Mouse (Mus musculus): ENCODE data around the gene Fbxl8.

DNA sequence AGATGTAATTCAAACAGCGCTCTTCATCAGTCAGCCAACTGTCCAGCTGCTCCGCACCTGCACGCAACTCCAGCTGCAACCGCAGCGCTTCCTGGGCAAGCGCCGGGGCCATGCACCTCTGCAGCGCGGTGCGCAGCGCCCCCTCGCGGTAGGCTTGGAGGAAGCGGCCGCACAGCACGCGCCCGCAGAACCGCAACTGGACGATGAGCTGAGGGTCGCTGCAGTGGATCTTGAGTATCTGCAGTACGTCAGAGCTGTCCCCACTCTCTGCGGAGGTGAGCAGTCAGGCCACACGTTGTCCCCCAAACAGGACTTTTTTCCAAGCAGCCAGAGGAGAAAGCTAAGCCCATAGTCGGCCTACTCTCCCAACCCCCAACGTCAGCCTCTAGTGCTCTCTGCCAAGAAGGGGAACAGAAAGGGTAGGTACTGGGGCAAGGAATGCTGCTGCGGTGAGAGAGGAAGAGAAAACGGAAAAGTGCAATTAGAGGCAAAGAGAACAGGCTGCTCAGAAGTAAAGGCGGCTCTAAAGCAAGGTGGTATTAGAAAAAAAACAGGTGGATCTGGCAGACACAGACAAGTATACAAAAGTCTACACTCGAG, 4.6 kb upstream of the Fbxl8 start:
- no peak for TF ChIP-seq POLR2A (IDR thresholded peaks at IDR 0.05; ENCODE audit: low read depth, low read length)
- TF ChIP-seq CTCF (IDR thresholded peaks at IDR 0.05; ENCODE audit: borderline replicate concordance, insufficient read depth, low read length), result peak; percentile 93

Measured in embryonic fibroblast, embryonic 13.5 days (primary cell).